Mouse (Mus musculus): ENCODE measurements around the gene Masp2.

Gene Masp2

GRCm38 (mm10) chr4:148601871-148602270 is 483 bp upstream of the Masp2 start:
- no peak for DNase-seq

- DNase-seq: no peak
Observed at GRCm38 (mm10) chr4:148603376-148604139, 1.2 kb downstream of the Masp2 start.

GRCm38 (mm10) chr4:148604141-148604540 is 1.8 kb downstream of the Masp2 start:
- DNase-seq: no peak

GRCm38 (mm10) chr4:148604541-148605165 is 2.3 kb downstream of the Masp2 start:
- DNase-seq: peak; percentile 56

GRCm38 (mm10) chr4:148607758-148608157 is 5.4 kb downstream of the Masp2 start:
- DNase-seq: peak; percentile 84

- no peak for DNase-seq
Observed at GRCm38 (mm10) chr4:148609805-148610204, 7.5 kb downstream of the Masp2 start.

- DNase-seq: no peak
Observed at GRCm38 (mm10) chr4:148610631-148611364, 8.4 kb downstream of the Masp2 start.

GRCm38 (mm10) chr4:148612557-148612956 is 10.2 kb downstream of the Masp2 start:
- no peak for DNase-seq

GRCm38 (mm10) chr4:148613738-148614137 is 11.4 kb downstream of the Masp2 start:
- DNase-seq: no peak

- DNase-seq: no peak
Observed at GRCm38 (mm10) chr4:148619805-148620204, 17.5 kb downstream of the Masp2 start.

- DNase-seq: no peak
Observed at GRCm38 (mm10) chr4:148620718-148621117, 18.4 kb downstream of the Masp2 start.

- no peak for DNase-seq
Observed at GRCm38 (mm10) chr4:148622485-148622884, 20.1 kb downstream of the Masp2 start.

GRCm38 (mm10) chr4:148623609-148624008 is 21.3 kb downstream of the Masp2 start:
- DNase-seq: no peak

- DNase-seq: no peak
Observed at GRCm38 (mm10) chr4:148625010-148625409, 22.7 kb downstream of the Masp2 start.

GRCm38 (mm10) chr4:148625756-148626622 is 23.6 kb downstream of the Masp2 start:
- DNase-seq: peak; percentile 36

- DNase-seq: peak; percentile 98
Observed at GRCm38 (mm10) chr4:148626623-148627185, 24.4 kb downstream of the Masp2 start, which contains the start of gene Tardbp. TSS of gene Tardbp (minus strand) at chr4:148627019.

- no peak for DNase-seq
Observed at GRCm38 (mm10) chr4:148627246-148627645, 24.9 kb downstream of the Masp2 start.

- DNase-seq: no peak
Observed at GRCm38 (mm10) chr4:148632013-148632692, 29.8 kb downstream of the Masp2 start.

GRCm38 (mm10) chr4:148633395-148634061 is 31.2 kb downstream of the Masp2 start:
- no peak for DNase-seq

GRCm38 (mm10) chr4:148635309-148635708 is 33.0 kb downstream of the Masp2 start:
- no peak for DNase-seq

GRCm38 (mm10) chr4:148638302-148638701 is 35.9 kb downstream of the Masp2 start:
- no peak for DNase-seq
